In the genomic region with DNA sequence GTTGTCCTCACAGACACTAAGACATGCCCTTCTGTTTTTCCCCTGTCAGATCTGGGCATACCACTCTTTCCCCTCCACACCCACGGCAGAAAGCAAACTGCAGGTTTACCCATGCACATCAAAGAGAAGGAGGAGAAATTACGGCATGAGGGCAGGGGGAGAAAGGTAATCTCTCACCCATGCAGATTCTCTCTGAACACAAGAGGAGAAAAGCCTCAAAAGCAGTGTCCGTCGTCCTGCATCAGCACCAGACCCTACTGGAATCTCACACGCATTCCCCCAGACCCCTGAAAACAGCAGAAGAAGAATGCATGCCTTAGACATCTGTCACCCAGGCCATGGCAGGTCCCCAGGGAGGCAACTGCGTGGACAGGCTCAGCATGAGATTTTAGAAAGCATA, we compare ENCODE assay signal across 12 mouse cellular contexts.
DNase-seq lines count a peak whose midpoint lies in the region; ATAC-seq and TF ChIP-seq lines count a peak whose summit lies in the region.
"Had no signal": no experiment of that assay in that cellular context is flagged by ENCODE, and none has a peak within 500 bp of the region (broad histone marks: within the 10 kb centered on the region; RNA-seq: fewer than 3 reads in every experiment).

No protein-coding gene starts in this region.

- peak overlapping the region; percentile 25; the same call in 1 of the 2 replicates for H3K4me2 ChIP-seq in kidney, postnatal 0 days (ENCODE audit: low read length)
- no peak overlapping the region for H3K4me2 ChIP-seq in embryonic facial prominence, embryonic 11.5 days (ENCODE audit: low read depth, low read length)
- peak overlapping the region; percentile 44 for H3K4me2 ChIP-seq in embryonic facial prominence, embryonic 14.5 days (ENCODE audit: low read depth, low read length)
- peak overlapping the region; percentile 58 for H3K4me2 ChIP-seq in limb, embryonic 12.5 days
- no peak overlapping the region for H3K4me2 ChIP-seq in forebrain, embryonic 12.5 days

- no peak for TF ChIP-seq CTCF in kidney, postnatal 0 days (IDR thresholded peaks at IDR 0.05; ENCODE audit: low read depth)

- WGBS in kidney, postnatal 0 days = 21% methylated on average over 6 of the region's 6 CpGs
- 41% methylated on average over 6 of the region's 6 CpGs for WGBS in embryonic facial prominence, embryonic 11.5 days
- WGBS in embryonic facial prominence, embryonic 14.5 days = 24% methylated on average over 6 of the region's 6 CpGs
- WGBS in limb, embryonic 12.5 days = 17% methylated on average over 6 of the region's 6 CpGs
- WGBS in forebrain, embryonic 12.5 days = 57% methylated on average over 6 of the region's 6 CpGs

- no peaks in the 10 kb centered on the region for H3K36me3 ChIP-seq in kidney, postnatal 0 days (ENCODE audit: insufficient read depth, low read length)
- no peaks in the 10 kb centered on the region for H3K36me3 ChIP-seq in embryonic facial prominence, embryonic 11.5 days (replicated peaks; ENCODE audit: control insufficient read depth, insufficient read depth, low read depth, low read length)
- no peaks in the 10 kb centered on the region for H3K36me3 ChIP-seq in embryonic facial prominence, embryonic 14.5 days (ENCODE audit: control insufficient read depth, insufficient read depth, low read length)
- no peaks in the 10 kb centered on the region for H3K36me3 ChIP-seq in limb, embryonic 12.5 days
- no peaks in the 10 kb centered on the region for H3K36me3 ChIP-seq in forebrain, embryonic 12.5 days (replicated peaks)

- no peaks in the 10 kb centered on the region for H3K9me3 ChIP-seq in kidney, postnatal 0 days (replicated peaks; ENCODE audit: low read length)
- no peaks in the 10 kb centered on the region for H3K9me3 ChIP-seq in embryonic facial prominence, embryonic 11.5 days (replicated peaks; ENCODE audit: control insufficient read depth, low read length)
- no peaks in the 10 kb centered on the region for H3K9me3 ChIP-seq in embryonic facial prominence, embryonic 14.5 days (ENCODE audit: control insufficient read depth, low read length)
- H3K9me3 ChIP-seq in limb, embryonic 12.5 days = no peaks in the 10 kb centered on the region
- no peaks in the 10 kb centered on the region for H3K9me3 ChIP-seq in forebrain, embryonic 12.5 days

- no peak overlapping the region for H3K9ac ChIP-seq in kidney, postnatal 0 days (ENCODE audit: low read depth, low read length)
- peak overlapping the region; percentile 28; the same call in 1 of the 2 replicates for H3K9ac ChIP-seq in embryonic facial prominence, embryonic 11.5 days (replicated peaks; ENCODE audit: low read length)
- H3K9ac ChIP-seq in embryonic facial prominence, embryonic 14.5 days (ENCODE audit: low read depth, low read length) = peak overlapping the region; percentile 52
- H3K9ac ChIP-seq in limb, embryonic 12.5 days (replicated peaks) = peak overlapping the region; percentile 55
- H3K9ac ChIP-seq in forebrain, embryonic 12.5 days = no peak overlapping the region

- H3K4me1 ChIP-seq in kidney, postnatal 0 days (replicated peaks; ENCODE audit: insufficient read depth, low read length) = 0 out of 2 replicates have a peak, but pooled peaks cover 10% of the 10 kb centered on the region
- peaks cover 10% of the 10 kb centered on the region for H3K4me1 ChIP-seq in embryonic facial prominence, embryonic 11.5 days (ENCODE audit: control insufficient read depth, insufficient read depth, low read length)
- H3K4me1 ChIP-seq in embryonic facial prominence, embryonic 14.5 days (ENCODE audit: control insufficient read depth, insufficient read depth, low read length) = peaks cover 25% of the 10 kb centered on the region
- H3K4me1 ChIP-seq in limb, embryonic 12.5 days (replicated peaks) = peaks cover 62% of the 10 kb centered on the region
- peaks cover 22% of the 10 kb centered on the region for H3K4me1 ChIP-seq in forebrain, embryonic 12.5 days

- no peak for ATAC-seq in kidney, postnatal 0 days (replicated peaks; ENCODE audit: low FRiP score, low read depth)
- ATAC-seq in embryonic facial prominence, embryonic 11.5 days (replicated peaks; ENCODE audit: insufficient number of reproducible peaks, low FRiP score, low TSS enrichment, low read depth) = no peak
- ATAC-seq in embryonic facial prominence, embryonic 14.5 days (ENCODE audit: low read depth) = no peak
- ATAC-seq in limb, embryonic 12.5 days (ENCODE audit: insufficient number of reproducible peaks, insufficient read depth, low FRiP score, low TSS enrichment, low read depth) = no peak
- no peak for ATAC-seq in megakaryocyte-erythroid progenitor cell, adult 5-6 weeks (replicated peaks; ENCODE audit: low FRiP score, low TSS enrichment, poor library complexity, severe bottlenecking)
- no peak for ATAC-seq in forebrain, embryonic 12.5 days (ENCODE audit: low FRiP score)

- H3K27ac ChIP-seq in kidney, postnatal 0 days = no peak overlapping the region
- H3K27ac ChIP-seq in embryonic facial prominence, embryonic 11.5 days (replicated peaks; ENCODE audit: low read depth, low read length) = no peak overlapping the region; the same call in 1 of the 2 replicates
- H3K27ac ChIP-seq in embryonic facial prominence, embryonic 14.5 days (replicated peaks; ENCODE audit: low read depth, low read length) = peak overlapping the region; percentile 36
- peak overlapping the region; percentile 91 for H3K27ac ChIP-seq in limb, embryonic 12.5 days
- H3K27ac ChIP-seq in forebrain, embryonic 12.5 days = no peak overlapping the region

- DNase-seq in kidney, postnatal 0 days (ENCODE audit: low spot score) = no peak
- DNase-seq in kidney, postnatal 36 days = no peak
- no peak for DNase-seq in embryonic facial prominence, embryonic 11.5 days (ENCODE audit: low spot score)
- DNase-seq in embryonic facial prominence, embryonic 14.5 days (ENCODE audit: low spot score) = no peak
- no peak for DNase-seq in spleen, adult 18-20 months
- DNase-seq: cerebellum, adult 11 months; kidney, adult 9 months; left cerebral cortex, postnatal 4 days; lung, adult 18-20 months had no signal

- no peaks in the 10 kb centered on the region for H3K27me3 ChIP-seq in kidney, postnatal 0 days (ENCODE audit: insufficient read depth, low read length)
- no peaks in the 10 kb centered on the region for H3K27me3 ChIP-seq in embryonic facial prominence, embryonic 11.5 days (ENCODE audit: control insufficient read depth, insufficient read depth, low read length)
- H3K27me3 ChIP-seq in embryonic facial prominence, embryonic 14.5 days (replicated peaks; ENCODE audit: control insufficient read depth, insufficient read depth, low read length) = no peaks in the 10 kb centered on the region
- H3K27me3 ChIP-seq in limb, embryonic 12.5 days = no peaks in the 10 kb centered on the region
- H3K27me3 ChIP-seq in forebrain, embryonic 12.5 days = peaks cover 4% of the 10 kb centered on the region; the same call in 1 of the 2 replicates

- no peak overlapping the region for H3K4me3 ChIP-seq in kidney, postnatal 0 days (replicated peaks; ENCODE audit: low read depth, low read length)
- no peak overlapping the region for H3K4me3 ChIP-seq in embryonic facial prominence, embryonic 11.5 days (ENCODE audit: low read depth, low read length)
- H3K4me3 ChIP-seq in embryonic facial prominence, embryonic 14.5 days (ENCODE audit: low read depth, low read length) = peak overlapping the region; percentile 28
- peak overlapping the region; percentile 40 for H3K4me3 ChIP-seq in limb, embryonic 12.5 days (replicated peaks)
- no peak overlapping the region for H3K4me3 ChIP-seq in forebrain, embryonic 12.5 days (replicated peaks)

Comparison
In these comparisons a context has a peak if more than half of its experiments do, and no peak if none do; other contexts are left out.
1. H3K27ac ChIP-seq: peak in embryonic facial prominence, embryonic 14.5 days (single experiment) and limb, embryonic 12.5 days (single experiment); none in kidney, postnatal 0 days (single experiment), embryonic facial prominence, embryonic 11.5 days (single experiment) and forebrain, embryonic 12.5 days (single experiment).
2. H3K4me2 ChIP-seq: peak in kidney, postnatal 0 days (single experiment), embryonic facial prominence, embryonic 14.5 days (single experiment) and limb, embryonic 12.5 days (single experiment); none in embryonic facial prominence, embryonic 11.5 days (single experiment) and forebrain, embryonic 12.5 days (single experiment).
3. H3K4me3 ChIP-seq: peak in embryonic facial prominence, embryonic 14.5 days (single experiment) and limb, embryonic 12.5 days (single experiment); none in kidney, postnatal 0 days (single experiment), embryonic facial prominence, embryonic 11.5 days (single experiment) and forebrain, embryonic 12.5 days (single experiment).
4. H3K9ac ChIP-seq: peak in embryonic facial prominence, embryonic 11.5 days (single experiment), embryonic facial prominence, embryonic 14.5 days (single experiment) and limb, embryonic 12.5 days (single experiment); none in kidney, postnatal 0 days (single experiment) and forebrain, embryonic 12.5 days (single experiment).